Mouse (Mus musculus): ENCODE results near the gene Psenen.

GRCm38 (mm10) chr7:30563906-30564280 lies 466 bp upstream of the Psenen start:
- TF ChIP-seq EP300 (IDR thresholded peaks at IDR 0.05; ENCODE audit: low read depth) (no peak), CTCF (IDR thresholded peaks at IDR 0.05; ENCODE audit: low read depth) (no peak)

All from liver, embryonic 14.5 days (tissue).